24 mouse cellular contexts compared by ENCODE assay signal in the genomic region with DNA sequence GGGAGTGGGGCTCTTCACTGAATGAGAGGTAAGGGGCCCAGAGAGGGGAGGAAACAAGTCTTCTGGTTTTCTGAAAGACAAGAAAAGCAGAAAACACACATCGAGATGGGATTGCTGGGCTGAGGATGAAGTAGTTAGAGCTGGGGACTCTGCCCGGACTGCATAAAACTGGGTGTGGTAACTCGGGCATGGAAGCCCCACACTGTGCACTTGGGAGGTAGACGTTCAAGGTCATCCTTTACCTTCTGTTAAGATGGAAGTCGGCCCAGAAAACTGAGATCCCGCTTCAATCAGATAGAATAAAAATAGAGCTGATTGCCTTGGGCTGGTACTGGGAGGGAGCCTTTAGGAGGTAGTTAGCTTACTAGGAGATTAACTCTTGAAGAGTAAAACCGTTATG.
"Had no signal": no experiment of that assay in that cellular context is flagged by ENCODE, and none has a peak within 500 bp of the region (broad histone marks: within the 10 kb centered on the region; RNA-seq: fewer than 3 reads in every experiment).

No protein-coding gene starts in this region.

- H3K27ac ChIP-seq: kidney, postnatal 0 days; layer of hippocampus, adult 2 months; limb, embryonic 10.5 days; limb, embryonic 13.5 days; liver, embryonic 12.5 days; liver, embryonic 15.5 days; lung, embryonic 15.5 days; neural tube, embryonic 12.5 days; neural tube, embryonic 15.5 days; stomach, postnatal 0 days had no signal

- H3K4me3 ChIP-seq: layer of hippocampus, adult 2 months; limb, embryonic 10.5 days; limb, embryonic 13.5 days; liver, embryonic 12.5 days; liver, embryonic 15.5 days; lung, embryonic 15.5 days; megakaryocyte, embryonic 14.5 days; neural tube, embryonic 12.5 days; neural tube, embryonic 15.5 days had no signal

- H3K9me3 ChIP-seq: limb, embryonic 10.5 days; limb, embryonic 13.5 days; liver, embryonic 12.5 days; liver, embryonic 15.5 days; lung, embryonic 15.5 days; megakaryocyte, embryonic 14.5 days; neural tube, embryonic 12.5 days; neural tube, embryonic 15.5 days had no signal

- DNase-seq: kidney, postnatal 25 days; layer of hippocampus, adult 9-11 months; liver; lung, adult 18-20 months; lung, postnatal 10 days; lung, postnatal 36 days; midbrain, embryonic 14.5 days; right cerebral cortex, adult 18-20 months; right cerebral cortex, postnatal 14 days; right cerebral cortex, postnatal 4 days; thymus, adult 2 months; thymus, postnatal 14 days; thymus, postnatal 4 days had no signal

- H3K27me3 ChIP-seq: limb, embryonic 13.5 days; lung, embryonic 15.5 days; neural tube, embryonic 12.5 days; neural tube, embryonic 15.5 days had no signal

- ATAC-seq: liver, embryonic 12.5 days had no signal

- H3K36me3 ChIP-seq: limb, embryonic 10.5 days; limb, embryonic 13.5 days; liver, embryonic 12.5 days; liver, embryonic 15.5 days; lung, embryonic 15.5 days; neural tube, embryonic 12.5 days; neural tube, embryonic 15.5 days had no signal

- H3K4me1 ChIP-seq: liver, embryonic 15.5 days; megakaryocyte, embryonic 14.5 days; neural tube, embryonic 12.5 days had no signal
